Mouse (Mus musculus) liver, embryonic 13.5 days (tissue): ENCODE measurements around the gene S100a13. TPM values are rescaled to one million over a fixed set of nuclear protein-coding genes. Genes with fewer than 3 reads are reported as not detected.
A peak's percentile ranks its signal among the peaks of the same experiment; 100 is the strongest.

Experiments
- ATAC-seq: fragments of 200-750 bp; cut with Nextera tagmentation; 2 replicates; pipeline ENCODE4 v1.8.0; 2017; ENCODE audit warnings: low read depth, mild to moderate bottlenecking, moderate number of reproducible peaks, moderate library complexity
- DNase-seq: peaks from one replicate; pipeline ENCODE4 v3.0.0; 2022
- H3K27ac ChIP-seq: fragments of 300-500 bp; sonication (generic); 2 replicates; pipeline ENCODE4 v1.5.1; 2015; ENCODE audit warnings: moderate library complexity, mild to moderate bottlenecking, inconsistent platforms
- H3K27me3 ChIP-seq: fragments of 300-500 bp; sonication (generic); 2 replicates; pipeline ENCODE4 v1.6.1; 2015; ENCODE audit warnings: mild to moderate bottlenecking, inconsistent platforms
- H3K36me3 ChIP-seq: fragments of 300-500 bp; sonication (generic); 2 replicates; pipeline ENCODE4 v1.6.1; 2015; ENCODE audit warnings: mild to moderate bottlenecking, inconsistent platforms
- H3K4me1 ChIP-seq: fragments of 300-500 bp; sonication (generic); replicated peaks from 2 replicates; pipeline ENCODE4 v1.6.1; 2015; ENCODE audit warnings: inconsistent platforms
- H3K4me2 ChIP-seq: fragments of 300-500 bp; sonication (generic); 2 replicates; pipeline ENCODE4 v1.6.1; 2015; ENCODE audit warnings: inconsistent platforms, mild to moderate bottlenecking, moderate library complexity
- H3K4me3 ChIP-seq: fragments of 300-500 bp; sonication (generic); replicated peaks from 2 replicates; pipeline ENCODE4 v1.5.1; 2015; ENCODE audit warnings: mild to moderate bottlenecking, inconsistent platforms
- H3K9ac ChIP-seq: fragments of 300-500 bp; sonication (generic); 2 replicates; pipeline ENCODE4 v1.6.1; 2015; ENCODE audit warnings: mild to moderate bottlenecking, inconsistent platforms
- H3K9me3 ChIP-seq: fragments of 300-500 bp; sonication (generic); replicated peaks from 2 replicates; pipeline ENCODE4 v1.6.1; 2016; ENCODE audit warnings: inconsistent platforms
- WGBS: fragments of 180-500 bp; shearing (Covaris S2); methylation state at CpG from one replicate; pipeline ENCODE4 v1.1.7; 2015; ENCODE audit not compliant: insufficient replicate concordance; 5-methylcytosine and 5-hydroxymethylcytosine counted together
- polyA plus RNA-seq: library from polyadenylated mRNA; unstranded; fragments of >200 nt; fragmentation: Nextera tagmentation; extraction: Ambion mirVana; gene quantifications from 2 replicates; pipeline ENCODE4 v1.2.1, GENCODE M21; 2015

S100a13 gene
- 19.8 and 20.6 TPM in 2 replicates for polyA plus RNA-seq

DNA sequence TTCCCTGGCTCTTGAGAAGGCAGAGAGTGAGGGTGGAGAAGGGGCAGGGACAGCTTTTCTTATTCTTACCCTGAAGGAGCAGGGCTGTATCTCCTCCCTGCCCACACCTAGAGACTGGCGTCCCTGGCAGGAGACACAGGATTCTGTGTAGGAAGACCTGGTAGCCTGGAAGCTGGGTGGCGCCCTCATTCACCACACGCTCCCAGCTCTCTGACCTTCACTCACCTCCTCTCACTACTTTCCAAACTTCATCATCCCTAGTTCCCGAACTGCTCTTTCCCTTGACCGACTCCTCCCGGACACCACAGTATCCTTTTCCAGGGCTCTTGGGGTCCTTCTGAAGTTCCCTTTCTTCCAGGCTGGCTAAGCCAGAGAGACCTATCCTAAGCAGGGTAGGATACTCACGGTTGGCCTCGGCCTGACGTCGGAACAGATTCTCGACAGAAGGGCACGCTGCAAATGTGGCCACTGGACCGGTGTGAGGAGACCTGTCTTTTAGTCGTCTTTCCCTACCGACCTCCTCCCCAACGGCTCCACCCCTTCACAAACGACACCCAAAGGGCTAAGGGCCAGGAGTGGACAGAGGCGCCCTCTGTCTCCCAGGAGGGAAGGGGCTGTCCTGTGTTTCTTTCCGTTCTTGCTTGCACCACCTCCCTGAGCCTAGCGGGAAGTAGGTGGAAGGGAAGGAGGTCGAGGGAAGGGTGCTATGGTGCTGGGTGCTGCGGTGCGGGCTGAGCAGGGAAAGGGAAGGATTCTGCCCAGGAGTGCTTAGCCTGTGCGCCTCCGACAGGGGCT, at the start of gene S100a13, which contains the start of gene S100a1:
TSS of gene S100a13 (plus strand) at position 640 of the 795 bp plus-strand sequence.
TSS of gene S100a1 (minus strand) at position 597 of the 795 bp plus-strand sequence.
- H3K36me3 ChIP-seq: no peaks in the 10 kb centered on the region
- WGBS: 3% methylated on average over 25 of the region's 25 CpGs
- H3K9ac ChIP-seq: peak within 1 kb of the TSS; percentile 70
- peaks cover 8% of the 10 kb centered on the region; the same call in 1 of the 2 replicates for H3K27me3 ChIP-seq
- ATAC-seq (peak; percentile 37), DNase-seq (peak; percentile 47)
- no peaks in the 10 kb centered on the region for H3K9me3 ChIP-seq
- H3K4me2 ChIP-seq: peak within 1 kb of the TSS; percentile 92
- peak within 1 kb of the TSS; percentile 64 for H3K4me3 ChIP-seq
- peaks cover 33% of the 10 kb centered on the region for H3K4me1 ChIP-seq
- 0 out of 2 replicates have a peak within 1 kb of the TSS, but pooled peaks have one; percentile 11 for H3K27ac ChIP-seq

DNA sequence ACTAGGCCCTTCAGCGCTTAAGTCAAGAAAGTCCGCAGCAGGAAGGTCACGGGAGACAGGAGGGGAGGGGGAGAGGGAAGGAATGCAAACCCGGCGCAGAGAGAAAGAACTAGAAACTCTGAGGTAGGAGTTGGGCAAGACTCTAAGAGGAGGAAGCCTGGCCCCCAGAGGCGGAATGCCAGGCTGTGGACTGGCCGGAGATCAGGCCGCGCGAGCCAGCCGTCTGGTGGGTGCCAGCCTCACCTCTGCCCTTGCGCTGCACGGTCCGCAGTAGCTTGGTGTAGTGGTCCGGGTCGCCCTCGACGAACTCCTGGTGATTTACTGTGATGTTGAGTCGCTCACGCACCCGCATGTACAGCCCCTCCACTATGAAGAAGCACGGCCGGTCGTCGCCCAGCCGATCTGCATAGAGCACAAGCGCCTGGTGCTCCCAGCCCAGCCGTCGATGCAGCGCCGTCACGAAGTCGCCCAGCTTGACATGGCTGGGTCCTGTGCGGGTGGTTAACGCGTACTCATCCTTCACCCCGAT, 49.6 kb upstream of the S100a13 start:
- peaks cover 15% of the 10 kb centered on the region for H3K4me1 ChIP-seq
- WGBS: 18% methylated on average over 37 of the region's 37 CpGs
- peak overlapping the region; percentile 55 for H3K4me3 ChIP-seq
- H3K4me2 ChIP-seq: peak overlapping the region; percentile 70
- no peak for DNase-seq
- H3K27ac ChIP-seq: no peak overlapping the region
- peak overlapping the region; percentile 50 for H3K9ac ChIP-seq
- no peaks in the 10 kb centered on the region for H3K9me3 ChIP-seq
- no peak; the same call in 1 of the 2 replicates for ATAC-seq
- H3K36me3 ChIP-seq: no peaks in the 10 kb centered on the region
- H3K27me3 ChIP-seq: peaks cover 91% of the 10 kb centered on the region

DNA sequence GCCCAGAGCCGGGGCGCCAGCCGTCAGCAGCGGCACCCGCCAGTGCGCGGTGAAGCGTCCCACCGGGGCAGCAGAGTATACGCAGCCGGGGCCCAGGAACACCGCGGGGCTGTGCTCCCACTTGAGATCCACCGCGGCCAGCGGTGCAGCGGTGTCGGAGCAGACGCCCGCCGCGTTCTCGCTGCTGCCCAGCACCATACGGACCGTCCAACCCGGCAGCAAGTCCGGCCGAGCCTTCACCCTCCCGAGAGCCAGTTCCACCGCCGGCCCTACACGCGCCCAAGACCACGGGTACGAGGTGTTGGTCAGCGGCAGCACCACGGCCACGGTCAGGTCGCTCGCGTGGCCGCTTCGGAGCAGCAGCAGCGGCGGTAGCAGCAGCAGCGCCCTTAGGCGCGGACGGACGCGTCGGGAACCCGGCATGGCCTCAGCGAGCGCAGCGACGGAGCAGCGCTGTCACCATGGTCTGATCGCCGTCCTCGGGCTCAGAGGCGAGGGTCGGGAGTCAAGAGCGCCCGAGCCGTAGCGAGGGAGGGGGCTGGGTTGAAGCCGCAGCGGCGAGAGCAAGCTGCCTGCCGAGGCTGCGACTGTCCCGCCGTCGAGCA, 49.1 kb upstream of the S100a13 start:
- WGBS: 4% methylated on average over 75 of the region's 75 CpGs
- H3K36me3 ChIP-seq: no peaks in the 10 kb centered on the region
- H3K4me1 ChIP-seq: peaks cover 15% of the 10 kb centered on the region
- ATAC-seq: no peak
- peak overlapping the region; percentile 50 for H3K9ac ChIP-seq
- peak overlapping the region; percentile 55 for H3K4me3 ChIP-seq
- no peak for DNase-seq
- H3K27me3 ChIP-seq: peaks cover 86% of the 10 kb centered on the region
- no peaks in the 10 kb centered on the region for H3K9me3 ChIP-seq
- no peak overlapping the region for H3K27ac ChIP-seq
- H3K4me2 ChIP-seq: peak overlapping the region; percentile 70

DNA sequence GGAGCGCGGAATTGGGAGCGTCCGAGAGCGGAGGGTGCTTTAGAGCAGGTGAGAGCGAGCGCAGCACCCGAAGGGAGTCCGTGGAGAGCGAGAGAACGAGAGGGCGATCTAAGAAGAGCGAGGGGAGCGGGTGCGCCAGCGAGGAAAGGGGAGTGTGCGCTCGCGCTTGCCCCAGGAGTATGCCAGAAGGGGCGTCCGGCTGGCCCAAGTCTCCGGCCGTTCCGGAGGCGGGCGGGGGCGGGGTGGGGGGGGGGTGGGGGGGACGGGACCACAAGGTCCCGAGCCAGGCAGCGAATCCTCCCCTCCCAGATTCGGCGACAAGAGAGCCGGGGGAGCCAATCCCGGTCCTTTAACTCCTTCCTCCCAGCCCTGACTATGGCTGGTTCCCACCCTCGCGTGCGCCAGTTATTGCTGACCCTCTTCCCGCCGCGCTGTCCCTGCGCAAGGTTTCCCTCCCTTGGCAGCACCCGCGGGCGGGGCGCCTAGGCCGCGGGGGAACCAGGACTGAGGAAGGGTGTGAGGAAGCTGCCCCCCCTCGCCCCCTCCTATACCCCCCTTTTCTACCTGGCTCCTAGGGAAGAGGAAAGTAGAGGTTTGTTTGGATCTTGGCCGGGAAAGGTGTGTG, 48.4 kb upstream of the S100a13 start, which contains the start of gene Npr1:
TSS of gene Npr1 (minus strand) at position 181 of the 625 bp plus-strand sequence.
- 1% methylated on average over 36 of the region's 49 CpGs for WGBS
- no peak within 1 kb of the TSS for H3K27ac ChIP-seq
- DNase-seq (no peak), ATAC-seq (peak; percentile 35)
- no peaks in the 10 kb centered on the region for H3K9me3 ChIP-seq
- H3K4me1 ChIP-seq: peaks cover 15% of the 10 kb centered on the region
- H3K4me2 ChIP-seq: peak within 1 kb of the TSS; percentile 70
- peak within 1 kb of the TSS; percentile 50 for H3K9ac ChIP-seq
- H3K4me3 ChIP-seq: peak within 1 kb of the TSS; percentile 55
- H3K36me3 ChIP-seq: no peaks in the 10 kb centered on the region
- H3K27me3 ChIP-seq: peaks cover 81% of the 10 kb centered on the region

DNA sequence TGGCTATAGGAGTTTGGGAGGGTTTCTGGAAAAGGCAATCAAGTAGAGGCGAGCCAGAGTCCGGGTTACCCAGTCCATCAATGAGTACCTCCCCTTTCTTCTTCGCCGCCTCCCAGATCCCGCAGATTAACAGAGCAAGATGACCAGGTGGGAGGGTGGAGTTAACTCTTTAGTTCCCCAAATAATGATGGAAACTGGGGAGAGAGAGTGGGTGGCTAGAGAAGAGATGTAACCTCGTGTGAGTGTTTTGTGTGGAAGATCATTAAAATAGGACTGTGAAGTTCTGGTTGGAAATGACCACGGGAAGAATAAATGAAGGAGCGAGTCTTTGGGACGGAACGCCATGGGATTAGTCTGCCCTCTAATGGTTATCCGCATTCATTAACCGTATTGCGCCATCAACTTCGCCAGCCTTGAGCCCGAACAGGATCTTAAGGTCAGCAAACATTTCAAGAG, 47.9 kb upstream of the S100a13 start:
- peak overlapping the region; percentile 55 for H3K4me3 ChIP-seq
- peak overlapping the region; percentile 70 for H3K4me2 ChIP-seq
- peaks cover 75% of the 10 kb centered on the region for H3K27me3 ChIP-seq
- H3K27ac ChIP-seq: no peak overlapping the region
- no peaks in the 10 kb centered on the region for H3K9me3 ChIP-seq
- under 1% methylated on average over 15 of the region's 15 CpGs for WGBS
- no peak for DNase-seq
- ATAC-seq: peak; percentile 24; the same call in 1 of the 2 replicates
- H3K4me1 ChIP-seq: peaks cover 15% of the 10 kb centered on the region
- H3K9ac ChIP-seq: no peak overlapping the region
- no peaks in the 10 kb centered on the region for H3K36me3 ChIP-seq

DNA sequence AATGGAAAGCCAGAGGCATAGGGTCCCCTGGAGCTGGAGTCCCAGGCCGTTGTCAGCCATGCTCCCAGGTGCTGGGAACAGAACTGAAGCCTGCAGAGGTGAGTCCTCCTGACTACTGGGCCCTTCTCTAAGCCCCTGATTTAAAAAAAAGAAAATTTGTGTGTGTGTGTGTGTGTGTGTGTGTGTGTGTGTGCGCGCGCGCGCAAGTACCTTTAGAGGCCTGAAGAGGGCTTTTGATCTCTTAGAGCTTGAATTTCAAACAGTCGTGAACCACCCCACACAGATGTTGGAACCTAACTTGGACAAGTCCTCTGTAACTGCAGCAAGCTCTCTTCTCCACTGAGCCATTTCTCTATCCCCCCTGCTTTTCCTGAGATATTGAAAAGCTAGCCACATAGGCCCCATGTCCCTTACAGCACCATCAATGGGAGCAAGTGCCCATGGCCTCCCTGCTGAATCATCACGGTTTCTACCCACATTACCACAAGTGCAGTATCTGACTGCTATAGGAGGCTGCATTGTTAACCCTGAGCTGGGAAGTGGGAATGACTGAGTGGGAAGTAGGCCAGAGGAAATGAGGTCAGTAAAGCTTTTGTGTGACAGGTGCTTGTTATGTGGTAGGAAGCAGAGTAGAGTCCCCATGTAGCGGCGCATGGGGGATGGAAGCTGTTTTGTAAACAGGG, 46.5 kb upstream of the S100a13 start:
- Histone ChIP-seq H3K4me2 (no peak overlapping the region), H3K9ac (no peak overlapping the region), H3K4me1 (peaks cover 15% of the 10 kb centered on the region), H3K27ac (no peak overlapping the region), H3K36me3 (no peaks in the 10 kb centered on the region), H3K4me3 (no peak overlapping the region), H3K9me3 (no peaks in the 10 kb centered on the region), H3K27me3 (peaks cover 61% of the 10 kb centered on the region)
- WGBS: 77% methylated on average over 10 of the region's 10 CpGs
- DNase-seq (no peak), ATAC-seq (no peak)

DNA sequence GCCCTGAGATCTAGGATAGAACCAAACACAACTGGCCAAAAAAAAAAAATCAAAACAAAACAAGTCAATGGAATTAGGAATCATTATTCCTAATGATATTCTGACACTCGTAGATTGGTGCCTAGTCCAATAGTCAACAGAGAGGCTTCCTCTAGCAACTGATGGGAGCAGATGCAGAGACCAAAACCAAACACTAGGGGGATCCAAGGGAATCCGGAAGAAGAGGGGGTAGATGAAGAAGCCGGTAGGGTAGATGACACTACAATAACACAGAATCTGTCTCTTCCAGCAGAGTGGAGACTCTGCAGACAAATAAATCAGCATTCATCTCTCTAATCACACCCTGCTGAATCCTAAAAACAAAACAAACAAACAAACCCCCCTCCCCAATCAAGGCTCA, 42.0 kb upstream of the S100a13 start:
- WGBS: 18% methylated on average over 3 of the region's 3 CpGs
- DNase-seq (peak; percentile 49), ATAC-seq (no peak)
- no peak overlapping the region for H3K4me2 ChIP-seq
- H3K9me3 ChIP-seq: no peaks in the 10 kb centered on the region
- H3K27me3 ChIP-seq: peaks cover 18% of the 10 kb centered on the region
- H3K4me1 ChIP-seq: peaks cover 11% of the 10 kb centered on the region
- H3K27ac ChIP-seq: no peak overlapping the region
- H3K9ac ChIP-seq: no peak overlapping the region
- no peaks in the 10 kb centered on the region for H3K36me3 ChIP-seq
- no peak overlapping the region for H3K4me3 ChIP-seq

DNA sequence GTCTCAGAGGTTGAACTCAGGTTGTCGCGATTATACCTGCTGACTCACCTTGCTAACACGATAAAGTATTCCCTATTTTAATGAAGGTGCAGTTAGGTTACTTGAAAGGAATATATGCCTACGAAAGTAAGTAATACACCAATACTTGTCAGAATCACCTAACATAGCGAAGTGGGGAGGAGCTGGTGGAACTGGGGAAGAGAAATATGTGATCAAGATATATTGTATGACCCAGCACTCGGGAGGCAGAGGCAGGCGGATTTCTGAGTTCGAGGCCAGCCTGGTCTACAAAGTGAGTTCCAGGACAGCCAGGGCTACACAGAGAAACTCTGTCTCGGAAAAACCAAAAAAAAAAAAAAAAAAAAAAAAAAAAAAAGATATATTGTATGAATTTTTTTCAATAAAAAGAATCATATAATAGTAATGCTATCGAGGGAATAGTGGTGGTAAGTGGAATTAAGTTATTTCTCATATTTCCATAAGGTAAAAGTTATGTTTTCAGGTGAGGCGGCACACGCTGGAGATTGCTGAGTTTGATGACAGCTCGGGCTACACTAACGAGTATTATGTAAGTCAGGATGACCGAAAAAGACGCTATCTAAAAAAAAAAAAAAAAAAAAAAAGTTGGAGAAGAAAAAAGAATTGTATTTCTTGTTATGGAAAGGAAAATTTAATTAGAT, 38.9 kb upstream of the S100a13 start:
- DNase-seq: no peak
- Histone ChIP-seq H3K4me3 (peak overlapping the region; percentile 49), H3K27ac (no peak overlapping the region), H3K4me1 (peaks cover 25% of the 10 kb centered on the region), H3K27me3 (no peaks in the 10 kb centered on the region), H3K9me3 (no peaks in the 10 kb centered on the region), H3K36me3 (peaks cover 26% of the 10 kb centered on the region), H3K4me2 (peak overlapping the region; percentile 48), H3K9ac (peak overlapping the region; percentile 13; the same call in 1 of the 2 replicates)
- no peak for ATAC-seq
- 32% methylated on average over 16 of the region's 16 CpGs for WGBS

DNA sequence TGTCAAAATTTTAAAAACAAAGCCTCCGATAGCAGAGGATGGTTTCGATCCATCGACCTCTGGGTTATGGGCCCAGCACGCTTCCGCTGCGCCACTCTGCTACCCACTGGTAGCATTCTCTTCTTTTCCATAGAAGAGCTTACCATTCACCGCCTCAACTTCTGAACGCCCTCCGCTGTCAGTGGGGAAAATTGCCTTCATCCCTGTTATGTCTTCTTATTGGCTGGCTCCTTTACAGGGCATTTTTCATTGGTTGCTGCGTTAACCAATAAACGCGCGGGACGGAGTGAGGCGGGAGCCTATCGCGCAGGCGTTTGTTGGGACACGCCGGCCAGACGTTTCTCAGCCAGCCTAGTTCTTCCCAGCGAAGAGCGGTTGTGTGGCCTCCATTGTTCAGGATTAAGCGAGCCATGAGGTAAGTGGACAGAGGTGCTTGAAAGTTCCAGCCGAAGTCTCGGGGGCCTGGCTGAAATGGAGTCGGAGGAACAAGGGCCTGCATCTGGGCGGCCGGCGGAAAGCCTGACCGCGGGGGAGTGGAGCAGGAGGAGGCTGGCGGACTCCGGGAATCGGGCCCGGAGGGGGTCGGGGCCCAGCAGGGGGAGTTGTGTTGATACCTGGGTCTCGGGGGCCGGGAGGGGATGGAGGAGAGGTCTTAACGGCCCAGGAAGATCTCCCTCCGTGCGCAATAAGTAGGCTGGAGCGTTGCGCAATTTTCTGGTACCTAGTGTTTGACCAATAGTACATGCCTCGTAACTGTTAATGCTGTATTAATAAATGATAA, 38.2 kb upstream of the S100a13 start, which contains the start of gene Ilf2:
TSS of gene Ilf2 (plus strand) at position 296 of the 781 bp plus-strand sequence.
- Histone ChIP-seq H3K27me3 (no peaks in the 10 kb centered on the region), H3K36me3 (peaks cover 33% of the 10 kb centered on the region), H3K4me2 (peak within 1 kb of the TSS; percentile 84), H3K27ac (peak within 1 kb of the TSS; percentile 85), H3K9ac (peak within 1 kb of the TSS; percentile 92), H3K4me1 (peaks cover 25% of the 10 kb centered on the region), H3K9me3 (no peaks in the 10 kb centered on the region), H3K4me3 (peak within 1 kb of the TSS; percentile 86)
- WGBS: 0% methylated on average over 45 of the region's 45 CpGs
- ATAC-seq (peak; percentile 98), DNase-seq (peak; percentile 95)
